Mouse (Mus musculus) adrenal gland, adult 18-20 months (tissue): ENCODE data around the gene Commd1. TPM values are rescaled to one million over a fixed set of nuclear protein-coding genes. Genes with fewer than 3 reads are reported as not detected.

Experiments
- DNase-seq, 2 experiments: peaks; one replicate each; pipeline ENCODE4 v3.0.0; 2021 to 2022; ENCODE audit warnings: low spot score in 2 of 2
- total RNA-seq, 2 experiments: library from RNA; stranded (reverse); gene quantifications; 1 replicate in 1 of 2; 2 replicates in 1 of 2; pipeline ENCODE4 v1.2.3; 2021

The Commd1 gene
- total RNA-seq, 2 experiments from 2014 or later = 93.8 to 103 TPM

- peak; percentile 92 to 95 for DNase-seq
These were observed 8.4 kb upstream of the Commd1 start, which contains the start of gene Cct4 for GRCm38 (mm10) chr11:22990393-22991126. Gene Cct4, plus strand, starts transcription at chr11:22990519.

- DNase-seq = no peak
These were observed 7.6 kb upstream of the Commd1 start for GRCm38 (mm10) chr11:22989786-22990185.

GRCm38 (mm10) chr11:22987357-22987756, 5.2 kb upstream of the Commd1 start:
- DNase-seq = no peak

GRCm38 (mm10) chr11:22985510-22985909, 3.3 kb upstream of the Commd1 start:
- no peak for DNase-seq

- no peak for DNase-seq
These were observed 664 bp upstream of the Commd1 start for GRCm38 (mm10) chr11:22982846-22983245.

- no peak for DNase-seq
These were observed 635 bp downstream of the Commd1 start for GRCm38 (mm10) chr11:22981543-22981950.

- DNase-seq = no peak
These were observed 1.1 kb downstream of the Commd1 start for GRCm38 (mm10) chr11:22981041-22981440.

GRCm38 (mm10) chr11:22979221-22979620, 3.0 kb downstream of the Commd1 start:
- no peak for DNase-seq

- DNase-seq = no peak
These were observed 3.5 kb downstream of the Commd1 start for GRCm38 (mm10) chr11:22978711-22979110.

GRCm38 (mm10) chr11:22978215-22978614, 4.0 kb downstream of the Commd1 start:
- no peak for DNase-seq

GRCm38 (mm10) chr11:22973599-22973998, 8.6 kb downstream of the Commd1 start:
- DNase-seq = no peak

GRCm38 (mm10) chr11:22972746-22973526, 9.2 kb downstream of the Commd1 start:
- peak; percentile 77 to 79 for DNase-seq

GRCm38 (mm10) chr11:22971835-22972709, 10.1 kb downstream of the Commd1 start, which contains the start of gene Zrsr1:
Gene Zrsr1, plus strand, starts transcription at chr11:22972005.
- peak; percentile 54 to 58 for DNase-seq

- no peak for DNase-seq
These were observed 11.6 kb downstream of the Commd1 start for GRCm38 (mm10) chr11:22970546-22970945.

GRCm38 (mm10) chr11:22969486-22969885, 12.7 kb downstream of the Commd1 start:
- DNase-seq = no peak

GRCm38 (mm10) chr11:22965503-22965902, 16.7 kb downstream of the Commd1 start:
- peak in 1 of 2 experiments; percentile 41 for DNase-seq

- no peak for DNase-seq
These were observed 17.8 kb downstream of the Commd1 start for GRCm38 (mm10) chr11:22964401-22964800.

- no peak for DNase-seq
These were observed 20.1 kb downstream of the Commd1 start for GRCm38 (mm10) chr11:22962101-22962500.

GRCm38 (mm10) chr11:22957791-22958374, 24.3 kb downstream of the Commd1 start:
- no peak for DNase-seq

- DNase-seq = peak; percentile 71 to 76
These were observed 25.4 kb downstream of the Commd1 start for GRCm38 (mm10) chr11:22956830-22957229.

- no peak for DNase-seq
These were observed 25.8 kb downstream of the Commd1 start for GRCm38 (mm10) chr11:22956346-22956745.
